17 mouse cellular contexts compared by ENCODE assay signal in the genomic region with DNA sequence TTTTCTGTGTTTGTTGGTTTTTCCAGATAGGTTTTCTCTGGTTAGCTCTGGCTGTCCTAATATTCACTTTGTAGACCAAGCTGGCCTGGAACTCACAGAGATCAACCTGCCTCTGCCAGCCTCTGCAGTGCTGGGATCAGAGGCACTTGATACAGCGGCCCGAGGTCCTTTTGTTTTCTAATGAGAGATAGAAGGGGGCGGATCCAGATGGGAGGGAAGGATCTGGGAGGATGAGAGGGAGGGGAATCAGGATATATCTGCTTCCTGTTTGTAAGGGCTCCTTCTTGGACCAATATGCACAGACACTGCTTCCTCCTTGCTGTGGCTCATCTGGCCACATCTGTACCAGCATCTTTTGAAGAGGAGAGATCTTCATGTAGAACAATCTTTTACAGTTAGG. TPM values are rescaled to one million over a fixed set of nuclear protein-coding genes. Genes with fewer than 3 reads are reported as not detected.
"Had no signal": no experiment of that assay in that cellular context is flagged by ENCODE, and none has a peak within 500 bp of the region (broad histone marks: within the 10 kb centered on the region; RNA-seq: fewer than 3 reads in every experiment).

No protein-coding gene starts in this region.

- H3K9me3 ChIP-seq: neural tube, embryonic 13.5 days; neural tube, embryonic 15.5 days; stomach, embryonic 15.5 days had no signal

- H3K4me3 ChIP-seq: neural tube, embryonic 13.5 days; neural tube, embryonic 15.5 days; stomach, embryonic 15.5 days had no signal

- H3K4me1 ChIP-seq: stomach, embryonic 15.5 days had no signal

- H3K9ac ChIP-seq: neural tube, embryonic 13.5 days; neural tube, embryonic 15.5 days; stomach, embryonic 15.5 days had no signal

- H3K36me3 ChIP-seq: neural tube, embryonic 13.5 days; neural tube, embryonic 15.5 days; stomach, embryonic 15.5 days had no signal

- H3K27me3 ChIP-seq: neural tube, embryonic 13.5 days; neural tube, embryonic 15.5 days; stomach, embryonic 15.5 days had no signal

- DNase-seq: retina, postnatal 1 day; right cerebral cortex, adult 18-20 months; right cerebral cortex, postnatal 14 days; right cerebral cortex, postnatal 25 days; right cerebral cortex, postnatal 4 days; spleen, adult 18-20 months; thymus, adult 18-20 months; thymus, adult 2 months; thymus, postnatal 14 days; thymus, postnatal 25 days; thymus, postnatal 36 days had no signal

- H3K4me2 ChIP-seq: neural tube, embryonic 13.5 days; neural tube, embryonic 15.5 days; stomach, embryonic 15.5 days had no signal

- H3K27ac ChIP-seq: neural tube, embryonic 13.5 days; neural tube, embryonic 15.5 days; stomach, embryonic 15.5 days; stomach, postnatal 0 days had no signal

RNA-seq across cellular contexts. Expression of a gene that starts 31.0 kb away (rescaled TPM):
- polyA plus RNA-seq: small intestine, adult 2 months; thymus, adult 2 months had no signal

RNA-seq across cellular contexts. Expression of a gene that starts 48.5 kb away (rescaled TPM):
- total RNA-seq: neutrophil, adult 5-6 weeks had no signal
